Mouse (Mus musculus): ENCODE results near the gene Tmem163. TPM values are rescaled to one million over a fixed set of nuclear protein-coding genes. Genes with fewer than 3 reads are reported as not detected.

Tmem163 gene
- total and polyA plus RNA-seq, 3 experiments: 5.2 to 21.6 (median 6.5) TPM

GRCm38 (mm10) chr1:127573186-127573585 is 106.2 kb downstream of the Tmem163 start:
- no peak for TF ChIP-seq EP300 (IDR thresholded peaks at IDR 0.05; ENCODE audit: insufficient read depth, low read depth, low read length)
- TF ChIP-seq CTCF (IDR thresholded peaks at IDR 0.05): no peak
- TF ChIP-seq POLR2A (IDR thresholded peaks at IDR 0.05; ENCODE audit: insufficient read depth, low read depth, low read length): no peak
- no peak overlapping the region for H3K27ac ChIP-seq
- intact Hi-C loops (cut with DNase I): no loop called here
- H3K4me1 ChIP-seq (ENCODE audit: control insufficient read depth, insufficient read depth, low read length): no peaks in the 10 kb centered on the region
- no peak overlapping the region for H3K9ac ChIP-seq (ENCODE audit: low read depth, low read length)
- no peak overlapping the region for H3K4me3 ChIP-seq
- no peak for DNase-seq
- H3K79me2 ChIP-seq (replicated peaks; ENCODE audit: control insufficient read depth, insufficient read depth, low read length): no peaks in the 10 kb centered on the region
- no peaks in the 10 kb centered on the region for H3K27me3 ChIP-seq (ENCODE audit: control insufficient read depth, insufficient read depth, low read length)
- WGBS: 81% methylated on average over 3 of the region's 3 CpGs
- H3K36me3 ChIP-seq (ENCODE audit: control insufficient read depth, insufficient read depth, low read length): no peaks in the 10 kb centered on the region

- no peaks in the 10 kb centered on the region for H3K4me1 ChIP-seq (ENCODE audit: control insufficient read depth, insufficient read depth, low read length)
- H3K27ac ChIP-seq: no peak overlapping the region
- WGBS: 77% methylated on average over 3 of the region's 3 CpGs
- no peaks in the 10 kb centered on the region for H3K36me3 ChIP-seq (ENCODE audit: control insufficient read depth, insufficient read depth, low read length)
- DNase-seq: no peak
- no peak overlapping the region for H3K9ac ChIP-seq (ENCODE audit: low read depth, low read length)
- H3K27me3 ChIP-seq (ENCODE audit: control insufficient read depth, insufficient read depth, low read length): no peaks in the 10 kb centered on the region
- intact Hi-C loops (cut with DNase I): no loop called here
- no peak for TF ChIP-seq EP300 (IDR thresholded peaks at IDR 0.05; ENCODE audit: insufficient read depth, low read depth, low read length)
- TF ChIP-seq POLR2A (IDR thresholded peaks at IDR 0.05; ENCODE audit: insufficient read depth, low read depth, low read length): no peak
- H3K4me3 ChIP-seq: no peak overlapping the region
- H3K79me2 ChIP-seq (replicated peaks; ENCODE audit: control insufficient read depth, insufficient read depth, low read length): no peaks in the 10 kb centered on the region
These were observed 110.7 kb downstream of the Tmem163 start for GRCm38 (mm10) chr1:127568641-127569040.

GRCm38 (mm10) chr1:127556486-127556845 is 122.9 kb downstream of the Tmem163 start:
- no peaks in the 10 kb centered on the region for H3K27me3 ChIP-seq (ENCODE audit: control insufficient read depth, insufficient read depth, low read length)
- no peak overlapping the region for H3K9ac ChIP-seq (ENCODE audit: low read depth, low read length)
- no peaks in the 10 kb centered on the region for H3K79me2 ChIP-seq (replicated peaks; ENCODE audit: control insufficient read depth, insufficient read depth, low read length)
- TF ChIP-seq POLR2A (IDR thresholded peaks at IDR 0.05; ENCODE audit: insufficient read depth, low read depth, low read length) (no peak), EP300 (IDR thresholded peaks at IDR 0.05; ENCODE audit: insufficient read depth, low read depth, low read length) (no peak), CTCF (IDR thresholded peaks at IDR 0.05) (no peak)
- 45% methylated on average over 2 of the region's 2 CpGs for WGBS
- H3K27ac ChIP-seq: no peak overlapping the region
- intact Hi-C loops (cut with DNase I): no loop called here
- no peaks in the 10 kb centered on the region for H3K4me1 ChIP-seq (ENCODE audit: control insufficient read depth, insufficient read depth, low read length)
- H3K36me3 ChIP-seq (ENCODE audit: control insufficient read depth, insufficient read depth, low read length): no peaks in the 10 kb centered on the region
- DNase-seq: no peak
- H3K4me3 ChIP-seq: no peak overlapping the region

- no peak overlapping the region for H3K27ac ChIP-seq
- H3K4me1 ChIP-seq (ENCODE audit: control insufficient read depth, insufficient read depth, low read length): no peaks in the 10 kb centered on the region
- no peaks in the 10 kb centered on the region for H3K27me3 ChIP-seq (ENCODE audit: control insufficient read depth, insufficient read depth, low read length)
- 69% methylated on average over 6 of the region's 6 CpGs for WGBS
- no peak for DNase-seq
- H3K79me2 ChIP-seq (replicated peaks; ENCODE audit: control insufficient read depth, insufficient read depth, low read length): no peaks in the 10 kb centered on the region
- TF ChIP-seq EP300 (IDR thresholded peaks at IDR 0.05; ENCODE audit: insufficient read depth, low read depth, low read length): no peak
- TF ChIP-seq POLR2A (IDR thresholded peaks at IDR 0.05; ENCODE audit: insufficient read depth, low read depth, low read length): no peak
- intact Hi-C loops (cut with DNase I): no loop called here
- H3K36me3 ChIP-seq (ENCODE audit: control insufficient read depth, insufficient read depth, low read length): no peaks in the 10 kb centered on the region
- no peak overlapping the region for H3K4me3 ChIP-seq
- H3K9ac ChIP-seq (ENCODE audit: low read depth, low read length): no peak overlapping the region
These were observed 123.4 kb downstream of the Tmem163 start for GRCm38 (mm10) chr1:127555822-127556485.

GRCm38 (mm10) chr1:127548078-127548477 is 131.3 kb downstream of the Tmem163 start:
- 74% methylated on average over 4 of the region's 4 CpGs for WGBS
- TF ChIP-seq CTCF (IDR thresholded peaks at IDR 0.05): no peak
- no peak for TF ChIP-seq POLR2A (IDR thresholded peaks at IDR 0.05; ENCODE audit: insufficient read depth, low read depth, low read length)
- no peak for TF ChIP-seq EP300 (IDR thresholded peaks at IDR 0.05; ENCODE audit: insufficient read depth, low read depth, low read length)

GRCm38 (mm10) chr1:127542756-127543155 is 136.6 kb downstream of the Tmem163 start:
- intact Hi-C loops (cut with DNase I): no loop called here
- H3K36me3 ChIP-seq (ENCODE audit: control insufficient read depth, insufficient read depth, low read length): no peaks in the 10 kb centered on the region
- no peaks in the 10 kb centered on the region for H3K79me2 ChIP-seq (replicated peaks; ENCODE audit: control insufficient read depth, insufficient read depth, low read length)
- TF ChIP-seq CTCF (IDR thresholded peaks at IDR 0.05) (no peak), EP300 (IDR thresholded peaks at IDR 0.05; ENCODE audit: insufficient read depth, low read depth, low read length) (no peak), POLR2A (IDR thresholded peaks at IDR 0.05; ENCODE audit: insufficient read depth, low read depth, low read length) (no peak)
- no peaks in the 10 kb centered on the region for H3K27me3 ChIP-seq (ENCODE audit: control insufficient read depth, insufficient read depth, low read length)
- no peaks in the 10 kb centered on the region for H3K4me1 ChIP-seq (ENCODE audit: control insufficient read depth, insufficient read depth, low read length)
- no peak overlapping the region for H3K9ac ChIP-seq (ENCODE audit: low read depth, low read length)
- no peak for DNase-seq
- H3K4me3 ChIP-seq: no peak overlapping the region
- no peak overlapping the region for H3K27ac ChIP-seq
- WGBS: 31% methylated on average over 1 of the region's 1 CpGs

More at GRCm38 (mm10) chr1:127548078-127548477, 131.3 kb downstream of the Tmem163 start:
- Histone ChIP-seq H3K9ac (ENCODE audit: low read depth, low read length) (no peak overlapping the region), H3K79me2 (replicated peaks; ENCODE audit: control insufficient read depth, insufficient read depth, low read length) (no peaks in the 10 kb centered on the region), H3K36me3 (ENCODE audit: control insufficient read depth, insufficient read depth, low read length) (no peaks in the 10 kb centered on the region), H3K27ac (no peak overlapping the region), H3K4me3 (no peak overlapping the region), H3K4me1 (ENCODE audit: control insufficient read depth, insufficient read depth, low read length) (no peaks in the 10 kb centered on the region), H3K27me3 (ENCODE audit: control insufficient read depth, insufficient read depth, low read length) (no peaks in the 10 kb centered on the region; the same call in 1 of the 2 replicates)
- intact Hi-C loops (cut with DNase I): no loop called here
- DNase-seq: no peak

Measured in heart, adult 2 months (tissue).